Mouse (Mus musculus) hindbrain, postnatal 0 days (tissue): ENCODE data around the gene Usp31. TPM values are rescaled to one million over a fixed set of nuclear protein-coding genes. Genes with fewer than 3 reads are reported as not detected.
A peak's percentile ranks its signal among the peaks of the same experiment; 100 is the strongest.

ENCODE experiments used
- ATAC-seq: fragments of 200-750 bp; cut with Nextera tagmentation; 2 replicates; pipeline ENCODE4 v1.8.0; 2017; ENCODE audit warnings: mild to moderate bottlenecking, moderate TSS enrichment, moderate library complexity
- DNase-seq: peaks from one replicate; pipeline ENCODE4 v3.0.0-alpha.2; 2015; ENCODE audit warnings: low spot score
- H3K27ac ChIP-seq: fragments of 300-500 bp; sonication (generic); 2 replicates; pipeline ENCODE4 v1.5.1; 2014; ENCODE audit warnings: mild to moderate bottlenecking
- H3K27me3 ChIP-seq: fragments of 300-500 bp; sonication (generic); 2 replicates; pipeline ENCODE4 v1.6.1; 2014; ENCODE audit warnings: low read length, mixed read lengths; ENCODE audit not compliant: insufficient read depth
- H3K36me3 ChIP-seq: fragments of 300-500 bp; sonication (generic); 2 replicates; pipeline ENCODE4 v1.6.1; 2014; ENCODE audit warnings: low read length, mixed read lengths; ENCODE audit not compliant: insufficient read depth
- H3K4me1 ChIP-seq: fragments of 300-500 bp; sonication (generic); 2 replicates; pipeline ENCODE4 v1.6.1; 2014; ENCODE audit warnings: antibody characterized with exemption, low read length, mixed read lengths; ENCODE audit not compliant: insufficient read depth
- H3K4me2 ChIP-seq: fragments of 300-500 bp; sonication (generic); 2 replicates; pipeline ENCODE4 v1.6.1; 2014; ENCODE audit warnings: low read depth, mild to moderate bottlenecking, low read length, moderate library complexity, mixed read lengths
- H3K4me3 ChIP-seq: fragments of 300-500 bp; sonication (generic); 2 replicates; pipeline ENCODE4 v1.5.1; 2014; ENCODE audit warnings: low read length
- H3K9ac ChIP-seq: fragments of 300-500 bp; sonication (generic); replicated peaks from 2 replicates; pipeline ENCODE4 v1.6.1; 2014; ENCODE audit warnings: mild to moderate bottlenecking, low read length, moderate library complexity, mixed read lengths
- H3K9me3 ChIP-seq: fragments of 300-500 bp; sonication (generic); 2 replicates; pipeline ENCODE4 v1.6.1; 2016; ENCODE audit warnings: low read length, mixed read lengths
- CTCF ChIP-seq: IDR thresholded peaks from 2 replicates; pipeline ENCODE4 v1.5.1; 2016; ENCODE audit warnings: antibody characterized with exemption, control low read depth, low read depth
- WGBS: fragments of 180-500 bp; shearing (Covaris S2); extraction: QIAGEN DNeasy Blood & Tissue Kit; methylation state at CpG from one replicate; pipeline ENCODE4 v1.1.7; 2014; 5-methylcytosine and 5-hydroxymethylcytosine counted together
- polyA plus RNA-seq: library from polyadenylated mRNA; unstranded; fragments of >200 nt; fragmentation: Nextera tagmentation; extraction: Ambion mirVana; gene quantifications from 2 replicates; pipeline ENCODE4 v1.2.1, GENCODE M21; 2015
- total RNA-seq: library from RNA; depleted of rRNA; stranded (reverse); fragments of >200 nt; gene quantifications from 2 replicates; pipeline ENCODE4 v1.2.3, GENCODE M21; 2014

Usp31 gene
- total and polyA plus RNA-seq, 2 experiments from 2014 or later = 2.1 to 26.2 TPM

DNA sequence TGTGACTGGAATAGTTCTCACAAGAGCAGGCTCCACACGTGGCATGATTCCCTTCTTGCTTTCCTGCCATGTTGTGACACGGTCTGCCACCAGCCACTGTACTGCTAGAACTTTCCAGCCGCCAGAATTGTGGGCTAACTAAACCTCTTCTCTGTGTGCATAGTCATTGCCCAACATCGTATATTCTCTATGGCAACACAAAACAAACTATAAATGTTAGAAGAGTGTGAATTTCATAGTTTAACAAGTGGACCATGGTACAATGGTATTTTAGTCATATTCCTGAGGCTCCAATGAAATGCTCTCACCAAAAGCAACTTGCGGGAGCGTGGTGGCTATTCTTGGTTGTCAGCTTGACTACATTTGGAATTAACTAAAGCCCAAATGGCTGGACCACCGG, 10.0 kb upstream of the Usp31 start:
- ATAC-seq (no peak), DNase-seq (no peak)
- no peak overlapping the region for H3K9ac ChIP-seq
- no peaks in the 10 kb centered on the region for H3K9me3 ChIP-seq
- no peak overlapping the region for H3K4me2 ChIP-seq
- TF ChIP-seq CTCF = no peak
- H3K36me3 ChIP-seq = no peaks in the 10 kb centered on the region
- no peaks in the 10 kb centered on the region for H3K4me1 ChIP-seq
- no peak overlapping the region for H3K4me3 ChIP-seq
- WGBS = 78% methylated on average over 7 of the region's 7 CpGs
- H3K27me3 ChIP-seq = no peaks in the 10 kb centered on the region
- no peak overlapping the region for H3K27ac ChIP-seq

DNA sequence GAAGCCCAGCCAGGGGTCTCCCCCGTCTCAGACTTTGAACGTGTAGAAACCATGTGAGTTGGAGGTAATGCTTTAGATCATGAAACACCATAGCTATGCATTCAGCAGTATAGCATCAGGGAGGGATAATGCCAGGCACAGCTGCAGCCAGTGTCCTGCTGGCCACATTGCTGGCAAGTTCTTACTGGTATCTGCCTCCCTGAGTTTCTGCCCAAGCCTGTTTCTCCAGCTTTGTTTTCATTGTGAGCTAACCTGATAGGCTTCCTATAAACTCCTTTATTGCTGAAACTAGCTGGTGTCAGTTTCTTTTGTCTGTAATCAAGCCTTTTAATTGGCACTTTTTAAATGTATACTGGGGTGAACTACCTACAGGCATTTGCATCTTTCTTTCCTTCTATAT, 4.1 kb upstream of the Usp31 start:
- no peak for DNase-seq

DNA sequence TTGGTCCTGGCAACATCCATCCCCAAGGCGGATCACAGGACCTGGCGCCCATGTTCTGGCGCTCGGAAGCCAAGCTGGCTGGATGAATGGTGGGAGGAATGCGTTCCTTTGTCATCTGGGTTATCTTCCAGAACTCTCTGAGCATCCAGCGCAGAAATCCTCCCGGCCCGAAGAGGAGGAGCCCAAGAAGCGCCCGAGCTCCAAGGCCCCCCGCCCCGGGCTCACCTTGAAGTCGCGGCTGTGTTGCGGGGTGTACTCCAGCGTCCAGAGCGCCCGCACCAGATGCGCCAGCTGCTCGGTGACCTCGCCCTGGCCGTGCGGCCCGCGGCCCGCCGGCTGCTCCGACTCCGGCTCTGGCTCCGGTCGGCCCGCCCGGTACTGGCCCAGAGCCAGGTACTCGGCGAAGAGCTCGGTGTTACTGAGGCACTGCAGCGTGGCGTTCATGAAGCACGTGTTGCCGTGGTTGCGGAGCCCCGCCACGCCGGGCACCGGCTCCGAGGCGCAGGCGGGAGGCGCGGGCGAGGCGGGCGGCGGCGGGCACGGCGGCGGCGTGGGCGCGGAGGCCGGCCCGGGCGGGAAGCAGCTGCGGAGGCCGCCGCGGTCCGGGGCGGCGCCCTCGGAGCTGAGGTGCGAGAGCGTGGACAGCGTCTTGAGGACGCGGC, 511 bp downstream of the Usp31 start:
- ATAC-seq (peak; percentile 28), DNase-seq (peak; percentile 64)
- Histone ChIP-seq H3K4me3 (peak overlapping the region; percentile 88), H3K27ac (peak overlapping the region; percentile 87), H3K9ac (peak overlapping the region; percentile 71), H3K4me1 (peaks cover 26% of the 10 kb centered on the region), H3K9me3 (no peaks in the 10 kb centered on the region), H3K36me3 (no peaks in the 10 kb centered on the region), H3K4me2 (peak overlapping the region; percentile 96), H3K27me3 (no peaks in the 10 kb centered on the region)
- TF ChIP-seq CTCF = no peak
- under 1% methylated on average over 68 of the region's 77 CpGs for WGBS

More for the DNA sequence above, 4.1 kb upstream of the Usp31 start:
- 59% methylated on average over 2 of the region's 2 CpGs for WGBS
- no peaks in the 10 kb centered on the region for H3K36me3 ChIP-seq
- H3K4me3 ChIP-seq = no peak overlapping the region
- H3K27me3 ChIP-seq = no peaks in the 10 kb centered on the region
- no peak for ATAC-seq
- peaks cover 4% of the 10 kb centered on the region; the same call in 1 of the 2 replicates for H3K4me1 ChIP-seq
- no peak for TF ChIP-seq CTCF
- no peak overlapping the region for H3K9ac ChIP-seq
- no peaks in the 10 kb centered on the region for H3K9me3 ChIP-seq
- H3K27ac ChIP-seq = no peak overlapping the region
- H3K4me2 ChIP-seq = no peak overlapping the region

DNA sequence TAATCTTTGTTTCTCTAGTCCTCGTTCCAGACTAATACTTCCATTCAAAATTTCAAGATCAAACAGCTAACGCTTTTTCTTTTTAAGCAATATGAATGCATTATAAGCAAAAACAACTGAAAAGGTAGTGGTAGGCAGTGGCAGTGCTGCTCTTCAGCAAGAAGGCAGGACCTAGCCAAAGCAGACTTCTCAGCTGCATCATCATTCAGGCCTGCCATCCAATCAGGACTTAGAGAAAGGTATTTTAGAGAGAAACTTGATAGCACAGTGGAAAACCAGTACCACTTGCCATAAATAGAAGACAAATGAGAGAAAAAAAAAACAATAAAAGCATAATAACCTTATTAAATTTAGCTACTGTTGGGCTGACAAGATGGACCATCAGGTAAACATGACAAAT, 2.0 kb downstream of the Usp31 start:
- H3K4me1 ChIP-seq = peaks cover 26% of the 10 kb centered on the region
- ATAC-seq (no peak), DNase-seq (peak; percentile 7)
- H3K27ac ChIP-seq = no peak overlapping the region
- TF ChIP-seq CTCF = no peak
- H3K9me3 ChIP-seq = no peaks in the 10 kb centered on the region
- H3K4me2 ChIP-seq = peak overlapping the region; percentile 96
- 0 out of 2 replicates have a peak overlapping the region, but pooled peaks have one; percentile 88 for H3K4me3 ChIP-seq
- no peak overlapping the region; the same call in 1 of the 2 replicates for H3K9ac ChIP-seq
- H3K27me3 ChIP-seq = no peaks in the 10 kb centered on the region
- 87% methylated on average over 2 of the region's 2 CpGs for WGBS
- H3K36me3 ChIP-seq = no peaks in the 10 kb centered on the region

DNA sequence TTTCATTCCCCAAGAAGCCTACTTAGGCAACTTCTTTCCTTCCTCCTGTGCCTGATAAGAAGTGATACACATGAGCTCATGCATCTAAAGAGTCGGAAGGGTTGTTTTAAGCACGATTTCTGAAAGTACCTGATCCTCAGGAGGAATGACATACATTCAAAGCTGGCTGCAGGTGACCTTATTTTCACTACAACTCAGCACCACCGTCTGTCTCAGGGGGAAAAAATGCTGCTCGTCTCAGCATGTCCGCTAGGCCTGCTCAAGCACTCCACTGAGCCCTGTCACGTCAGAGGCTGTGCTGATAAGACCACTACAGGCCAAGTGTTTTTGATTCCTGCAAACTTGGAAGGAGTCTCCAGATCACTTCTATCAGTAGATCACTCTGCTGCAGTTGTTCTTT, 5.1 kb downstream of the Usp31 start:
- Histone ChIP-seq H3K9ac (no peak overlapping the region), H3K4me3 (no peak overlapping the region), H3K27ac (no peak overlapping the region), H3K36me3 (no peaks in the 10 kb centered on the region), H3K4me1 (peaks cover 26% of the 10 kb centered on the region), H3K4me2 (no peak overlapping the region), H3K27me3 (no peaks in the 10 kb centered on the region), H3K9me3 (no peaks in the 10 kb centered on the region)
- DNase-seq (no peak), ATAC-seq (no peak)
- WGBS = 64% methylated on average over 6 of the region's 6 CpGs
- no peak for TF ChIP-seq CTCF

DNA sequence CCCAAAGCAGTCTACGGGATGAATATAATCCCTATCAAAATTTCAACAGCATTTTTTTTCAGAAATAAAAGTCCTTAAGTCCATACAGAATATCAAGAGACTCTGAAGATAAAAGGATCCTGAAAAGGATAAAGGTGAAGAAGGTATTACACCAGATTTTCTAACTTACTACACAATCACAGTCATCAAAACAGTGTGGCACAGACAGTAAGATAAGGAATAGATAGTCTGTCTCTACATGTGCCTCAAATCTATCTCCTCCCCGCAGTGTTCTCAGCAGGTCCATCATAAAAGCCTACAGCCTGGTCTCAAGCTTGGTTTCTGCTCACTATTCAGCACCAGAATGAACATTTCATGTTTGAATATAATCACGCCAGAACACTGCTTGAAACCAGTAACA, 6.6 kb downstream of the Usp31 start:
- WGBS = 89% methylated on average over 3 of the region's 3 CpGs
- no peak for TF ChIP-seq CTCF
- Histone ChIP-seq H3K4me2 (no peak overlapping the region), H3K27me3 (no peaks in the 10 kb centered on the region), H3K36me3 (no peaks in the 10 kb centered on the region), H3K4me3 (no peak overlapping the region), H3K9ac (no peak overlapping the region), H3K4me1 (peaks cover 16% of the 10 kb centered on the region; the same call in 1 of the 2 replicates), H3K9me3 (no peaks in the 10 kb centered on the region), H3K27ac (no peak overlapping the region)
- ATAC-seq (no peak), DNase-seq (no peak)

DNA sequence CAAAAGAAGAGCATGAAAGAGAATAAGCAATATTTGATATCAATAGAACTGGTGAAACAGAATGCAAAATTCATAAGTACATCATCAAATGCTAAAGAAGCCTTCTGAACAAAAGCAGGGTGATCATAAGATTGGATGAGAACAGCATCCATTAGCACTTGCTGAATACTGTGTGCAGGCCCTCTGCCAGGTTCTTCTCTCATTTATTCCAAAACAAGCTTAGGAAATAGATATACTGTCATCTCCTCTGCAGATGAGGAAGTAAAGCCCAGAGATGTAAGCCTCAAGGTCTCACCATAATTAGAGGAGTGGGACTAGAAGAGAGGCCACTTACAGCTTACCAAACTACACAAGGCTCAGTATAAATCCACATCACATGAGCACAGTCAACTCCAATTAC, 7.8 kb downstream of the Usp31 start:
- no peak overlapping the region for H3K4me3 ChIP-seq
- no peak for ATAC-seq
- H3K9me3 ChIP-seq = no peaks in the 10 kb centered on the region
- H3K36me3 ChIP-seq = no peaks in the 10 kb centered on the region
- H3K4me2 ChIP-seq = no peak overlapping the region
- no peak overlapping the region for H3K9ac ChIP-seq
- H3K27ac ChIP-seq = no peak overlapping the region
- H3K4me1 ChIP-seq = peaks cover 6% of the 10 kb centered on the region; the same call in 1 of the 2 replicates
- no peaks in the 10 kb centered on the region for H3K27me3 ChIP-seq
- no peak for TF ChIP-seq CTCF
- no peak for DNase-seq
